Mouse (Mus musculus) CD8-positive naive resting alpha-beta T cell, adult 2 months (primary cell): ENCODE data around the gene Slitrk6.

Experiments
- DNase-seq, 2 experiments: peaks; one replicate each; pipeline ENCODE4 v3.0.0; 2022; ENCODE audit warnings: low read depth in 2 of 2, low spot score in 2 of 2

The Slitrk6 gene

GRCm38 (mm10) chr14:110754484-110755307, at the start of gene Slitrk6:
Gene Slitrk6 (minus strand): TSS chr14:110755149.
- no peak for DNase-seq

GRCm38 (mm10) chr14:110777546-110777945, 22.6 kb upstream of the Slitrk6 start:
- no peak for DNase-seq

- DNase-seq = no peak
Observed at GRCm38 (mm10) chr14:110770694-110771093, 15.7 kb upstream of the Slitrk6 start.

- no peak for DNase-seq
Observed at GRCm38 (mm10) chr14:110762588-110763220, 7.8 kb upstream of the Slitrk6 start.

GRCm38 (mm10) chr14:110760909-110761308, 6.0 kb upstream of the Slitrk6 start:
- DNase-seq = no peak

GRCm38 (mm10) chr14:110755308-110755650, 330 bp upstream of the Slitrk6 start:
- DNase-seq = no peak

GRCm38 (mm10) chr14:110739861-110740260, 15.1 kb downstream of the Slitrk6 start:
- DNase-seq = no peak

GRCm38 (mm10) chr14:110739368-110739767, 15.6 kb downstream of the Slitrk6 start:
- DNase-seq = no peak

- DNase-seq = no peak
Observed at GRCm38 (mm10) chr14:110728344-110728910, 26.5 kb downstream of the Slitrk6 start.

GRCm38 (mm10) chr14:110724026-110724576, 30.8 kb downstream of the Slitrk6 start:
- DNase-seq = no peak
